Mouse (Mus musculus) lung, embryonic 14.5 days (tissue): ENCODE data around the gene Atxn7. TPM values are rescaled to one million over a fixed set of nuclear protein-coding genes. Genes with fewer than 3 reads are reported as not detected.

ENCODE experiments used
- ATAC-seq: fragments of 200-750 bp; cut with Nextera tagmentation; 2 replicates; pipeline ENCODE4 v1.8.0; 2017; ENCODE audit warnings: mild to moderate bottlenecking, moderate TSS enrichment, moderate library complexity; ENCODE audit not compliant: insufficient read depth
- DNase-seq: peaks from one replicate; pipeline ENCODE4 v3.0.0-alpha.2; 2015
- H3K27ac ChIP-seq: fragments of 300-500 bp; sonication (generic); 2 replicates; pipeline ENCODE4 v1.5.1; 2014; ENCODE audit warnings: low read depth, mild to moderate bottlenecking, moderate library complexity
- H3K27me3 ChIP-seq: fragments of 300-500 bp; sonication (generic); 2 replicates; pipeline ENCODE4 v1.6.1; 2014; ENCODE audit warnings: low read length, control low read depth; ENCODE audit not compliant: insufficient read depth
- H3K36me3 ChIP-seq: fragments of 300-500 bp; sonication (generic); 2 replicates; pipeline ENCODE4 v1.6.1; 2014; ENCODE audit warnings: control low read depth; ENCODE audit not compliant: insufficient read depth
- H3K4me1 ChIP-seq: fragments of 300-500 bp; sonication (generic); 2 replicates; pipeline ENCODE4 v1.6.1; 2014; ENCODE audit warnings: antibody characterized with exemption, control low read depth; ENCODE audit not compliant: insufficient read depth
- H3K4me2 ChIP-seq: fragments of 300-500 bp; sonication (generic); 2 replicates; pipeline ENCODE4 v1.6.1; 2014; ENCODE audit warnings: mild to moderate bottlenecking
- H3K4me3 ChIP-seq: fragments of 300-500 bp; sonication (generic); 2 replicates; pipeline ENCODE4 v1.5.1; 2014; ENCODE audit warnings: low read depth, low read length
- H3K9ac ChIP-seq: fragments of 300-500 bp; sonication (generic); 2 replicates; pipeline ENCODE4 v1.6.1; 2014
- H3K9me3 ChIP-seq: fragments of 300-500 bp; sonication (generic); 2 replicates; pipeline ENCODE4 v1.6.1; 2016; ENCODE audit warnings: low read depth, low read length, control low read depth
- CTCF ChIP-seq: IDR thresholded peaks from 2 replicates; pipeline ENCODE4 v1.5.1; 2016; ENCODE audit warnings: antibody characterized with exemption, low read depth
- WGBS: fragments of 180-500 bp; shearing (Covaris S2); extraction: QIAGEN DNeasy Blood & Tissue Kit; methylation state at CpG from one replicate; pipeline ENCODE4 v1.1.7; 2014; 5-methylcytosine and 5-hydroxymethylcytosine counted together
- polyA plus RNA-seq: library from polyadenylated mRNA; unstranded; fragments of >200 nt; fragmentation: Nextera tagmentation; extraction: Ambion mirVana; gene quantifications from 2 replicates; pipeline ENCODE4 v1.2.1, GENCODE M21; 2014

Gene Atxn7
- polyA plus RNA-seq, 1 experiment from 2014 or later: 6.0 TPM

- Histone ChIP-seq H3K4me2 (peak overlapping the region; percentile 84), H3K4me3 (peak overlapping the region; percentile 79), H3K27ac (peak overlapping the region; percentile 100), H3K27me3 (no peaks in the 10 kb centered on the region), H3K9me3 (no peaks in the 10 kb centered on the region), H3K4me1 (peaks cover 3% of the 10 kb centered on the region; the same call in 1 of the 2 replicates), H3K9ac (peak overlapping the region; percentile 96), H3K36me3 (0 out of 2 replicates have a peak, but pooled peaks cover 12% of the 10 kb centered on the region)
- WGBS: 2% methylated on average over 12 of the region's 27 CpGs
- ATAC-seq (peak; percentile 77), DNase-seq (no peak)
- TF ChIP-seq CTCF: no peak
Observed at GRCm38 (mm10) chr14:14013252-14013711, 52.0 kb downstream of the Atxn7 start.

DNA sequence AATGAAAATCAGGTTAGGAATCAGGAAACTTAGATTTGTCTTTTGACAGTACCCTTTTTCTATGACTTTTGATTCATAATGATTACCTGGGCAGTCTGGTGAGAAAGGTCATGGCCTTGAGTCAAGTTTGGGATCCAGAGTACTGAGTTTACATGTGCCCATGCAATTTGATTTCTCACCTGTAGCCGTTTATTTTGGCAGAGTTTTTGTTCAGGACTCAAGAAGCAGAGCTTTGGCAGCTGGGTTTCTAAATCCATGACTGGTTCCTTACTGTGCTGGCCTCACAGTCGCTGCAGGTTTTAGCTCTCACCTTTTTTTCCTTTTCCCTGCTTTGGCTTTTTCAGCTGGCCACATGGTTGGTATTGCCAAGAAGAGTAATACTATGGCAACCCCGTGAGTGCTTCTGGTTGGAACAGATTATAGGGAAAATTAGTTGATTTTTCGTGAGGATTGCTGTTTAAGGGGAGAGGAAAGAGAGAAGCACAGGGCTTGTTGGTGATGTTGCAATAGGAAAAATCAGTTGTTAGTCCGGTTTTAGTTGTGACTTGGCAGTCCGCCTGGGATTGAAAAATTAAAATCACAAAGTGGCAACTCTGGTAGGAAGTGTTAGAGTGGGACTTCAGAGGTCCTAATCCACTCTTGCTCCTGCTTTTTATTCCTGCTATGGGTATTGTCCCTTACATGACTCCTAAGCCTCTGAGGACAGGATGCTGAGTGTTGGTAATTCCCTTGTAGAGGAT lies 53.6 kb downstream of the Atxn7 start:
- Histone ChIP-seq H3K9me3 (no peaks in the 10 kb centered on the region), H3K9ac (no peak overlapping the region), H3K36me3 (peaks cover 18% of the 10 kb centered on the region; the same call in 1 of the 2 replicates), H3K4me1 (peaks cover 3% of the 10 kb centered on the region; the same call in 1 of the 2 replicates), H3K27ac (no peak overlapping the region), H3K4me3 (no peak overlapping the region), H3K27me3 (no peaks in the 10 kb centered on the region), H3K4me2 (no peak overlapping the region)
- no peak for TF ChIP-seq CTCF
- DNase-seq (peak; percentile 22), ATAC-seq (no peak)
- WGBS: 79% methylated on average over 6 of the region's 6 CpGs

- ATAC-seq: no peak
- no peak overlapping the region for H3K9ac ChIP-seq
- H3K27ac ChIP-seq: no peak overlapping the region
- 78% methylated on average over 6 of the region's 6 CpGs for WGBS
- no peaks in the 10 kb centered on the region for H3K27me3 ChIP-seq
- peak; percentile 55 for TF ChIP-seq CTCF
- H3K4me1 ChIP-seq: no peaks in the 10 kb centered on the region
- H3K9me3 ChIP-seq: no peaks in the 10 kb centered on the region
- no peak overlapping the region for H3K4me3 ChIP-seq
- peaks cover 21% of the 10 kb centered on the region; the same call in 1 of the 2 replicates for H3K36me3 ChIP-seq
- H3K4me2 ChIP-seq: no peak overlapping the region
- peak; percentile 40 for DNase-seq
Observed at GRCm38 (mm10) chr14:14019155-14019894, 58.1 kb downstream of the Atxn7 start.

DNA sequence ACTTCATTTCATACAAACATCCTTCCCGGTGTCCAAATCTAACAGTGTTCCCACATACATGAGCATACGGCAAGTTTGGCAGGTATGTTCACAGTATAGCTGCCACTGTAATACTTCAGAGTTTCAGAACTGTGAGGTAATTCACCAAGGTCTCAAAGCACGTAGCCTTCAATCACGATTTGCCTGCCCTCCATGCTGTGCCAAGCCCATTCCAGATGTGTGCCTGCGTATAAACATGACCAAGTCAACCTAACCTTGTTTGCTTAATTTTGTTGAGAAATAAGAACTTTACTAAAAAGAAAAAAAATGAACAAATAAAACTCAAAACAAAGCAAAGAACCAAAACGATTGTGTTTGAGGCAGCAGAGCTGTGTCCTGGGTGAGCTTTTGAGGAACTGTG lies 60.0 kb downstream of the Atxn7 start:
- no peak for ATAC-seq
- WGBS: 90% methylated on average over 6 of the region's 6 CpGs

GRCm38 (mm10) chr14:14025870-14026269 lies 64.6 kb downstream of the Atxn7 start:
- 83% methylated on average over 8 of the region's 8 CpGs for WGBS
- Histone ChIP-seq H3K27me3 (no peaks in the 10 kb centered on the region), H3K9me3 (no peaks in the 10 kb centered on the region), H3K27ac (no peak overlapping the region), H3K4me1 (no peaks in the 10 kb centered on the region), H3K36me3 (0 out of 2 replicates have a peak, but pooled peaks cover 3% of the 10 kb centered on the region), H3K9ac (no peak overlapping the region), H3K4me3 (no peak overlapping the region), H3K4me2 (no peak overlapping the region)
- TF ChIP-seq CTCF: no peak
- DNase-seq (no peak), ATAC-seq (no peak)

More for the DNA sequence above, 60.0 kb downstream of the Atxn7 start:
- Histone ChIP-seq H3K36me3 (peaks cover 9% of the 10 kb centered on the region; the same call in 1 of the 2 replicates), H3K4me2 (no peak overlapping the region), H3K27me3 (no peaks in the 10 kb centered on the region), H3K9me3 (no peaks in the 10 kb centered on the region), H3K4me3 (no peak overlapping the region), H3K9ac (no peak overlapping the region), H3K27ac (no peak overlapping the region), H3K4me1 (no peaks in the 10 kb centered on the region)
- DNase-seq: no peak
- no peak for TF ChIP-seq CTCF

- no peak for DNase-seq
- Histone ChIP-seq H3K27me3 (no peaks in the 10 kb centered on the region), H3K4me1 (no peaks in the 10 kb centered on the region), H3K4me3 (no peak overlapping the region), H3K27ac (no peak overlapping the region), H3K9ac (no peak overlapping the region), H3K4me2 (no peak overlapping the region), H3K36me3 (peaks cover 3% of the 10 kb centered on the region; the same call in 1 of the 2 replicates), H3K9me3 (no peaks in the 10 kb centered on the region)
- 84% methylated on average over 2 of the region's 2 CpGs for WGBS
- ATAC-seq: no peak
- no peak for TF ChIP-seq CTCF
Observed at GRCm38 (mm10) chr14:14030621-14031020, 69.4 kb downstream of the Atxn7 start.

DNA sequence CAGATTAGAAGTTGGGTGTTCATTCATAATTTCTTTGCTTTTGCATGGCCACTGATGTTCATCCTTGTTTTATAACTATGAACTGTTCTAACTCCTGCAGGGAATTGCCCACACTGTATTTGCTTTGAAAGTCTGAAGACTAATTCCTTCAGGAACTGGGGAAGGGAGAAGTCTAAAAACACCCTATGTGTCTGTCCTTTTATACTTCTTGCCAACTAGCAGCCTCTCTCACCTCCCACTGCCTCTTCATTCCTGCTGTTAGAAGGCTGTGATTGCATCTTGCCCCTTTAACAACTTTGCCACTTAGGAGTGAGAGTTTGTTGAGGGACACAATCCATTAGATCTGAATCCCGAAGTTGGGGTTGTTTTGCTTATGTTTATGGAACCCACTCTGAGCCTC lies 71.6 kb downstream of the Atxn7 start:
- Histone ChIP-seq H3K27me3 (no peaks in the 10 kb centered on the region), H3K36me3 (peaks cover 3% of the 10 kb centered on the region; the same call in 1 of the 2 replicates), H3K9ac (no peak overlapping the region), H3K9me3 (no peaks in the 10 kb centered on the region), H3K4me3 (no peak overlapping the region), H3K27ac (no peak overlapping the region), H3K4me2 (no peak overlapping the region), H3K4me1 (no peaks in the 10 kb centered on the region)
- ATAC-seq (no peak), DNase-seq (no peak)
- TF ChIP-seq CTCF: no peak
- 81% methylated on average over 1 of the region's 1 CpGs for WGBS
